Mouse (Mus musculus) lung, postnatal 0 days (tissue): Measurements from ENCODE around the gene Sec14l1.

ENCODE experiments used
- CTCF ChIP-seq: IDR thresholded peaks from 2 replicates; pipeline ENCODE4 v1.5.1; 2016; ENCODE audit warnings: antibody characterized with exemption, mild to moderate bottlenecking
- EP300 ChIP-seq: IDR thresholded peaks from 2 replicates; pipeline ENCODE4 v1.6.1; 2016; ENCODE audit warnings: antibody characterized with exemption, mild to moderate bottlenecking, control low read depth

DNA sequence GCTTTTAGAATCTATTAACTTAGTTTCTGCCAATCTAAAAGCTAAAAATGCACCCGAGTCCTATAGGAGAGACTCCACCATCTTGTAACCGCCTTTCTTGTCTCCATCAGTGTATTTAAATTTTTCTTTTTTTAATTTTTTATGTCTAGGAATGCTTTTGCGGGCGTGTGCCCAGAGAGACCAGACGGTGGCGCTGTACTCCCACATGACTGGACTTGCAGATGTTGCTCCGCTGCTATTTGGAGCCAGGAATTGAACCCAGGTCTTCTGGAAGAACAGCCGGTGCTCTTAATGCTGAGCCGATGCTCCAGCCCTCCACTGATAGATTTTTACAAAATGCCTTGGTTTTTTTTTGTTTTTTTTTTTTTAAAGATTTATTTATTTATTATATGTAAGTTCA is 41.5 kb upstream of the Sec14l1 start:
- TF ChIP-seq CTCF, result peak; percentile 35
- no peak for TF ChIP-seq EP300
